Mouse (Mus musculus) testis, adult 10 weeks (tissue): ENCODE measurements around the gene Slc8a3. TPM values are rescaled to one million over a fixed set of nuclear protein-coding genes. Genes with fewer than 3 reads are reported as not detected.

Experiments
- polyA plus RNA-seq: library from polyadenylated mRNA; stranded (reverse); fragments of 350-450 nt; fragmentation: Illumina TruSeq; extraction: RNeasy Lipid Tissue Mini Kit (QIAGEN cat#74804); gene quantifications from one replicate; pipeline ENCODE4 v1.2.3, GENCODE M21; 2014; ENCODE audit warnings: low read depth, low replicate concordance

The Slc8a3 gene
- 0.06 TPM for polyA plus RNA-seq

GRCm38 (mm10) chr12:81332875-81333421, at the start of gene Slc8a3:
TSS of gene Slc8a3 (minus strand) at chr12:81333180.

GRCm38 (mm10) chr12:81379364-81379763, 46.4 kb upstream of the Slc8a3 start, which contains the start of gene Gm4787:
TSS of gene Gm4787 (minus strand) at chr12:81379464.

Other genes starting within 250 kb of the Slc8a3 start
- gene Gm4787, start 46.3 kb upstream of the Slc8a3 start, polyA plus RNA-seq = 393 TPM
- gene Adam4, start 88.8 kb upstream of the Slc8a3 start, polyA plus RNA-seq = 110 TPM
- gene Cox16, start 151.9 kb upstream of the Slc8a3 start, polyA plus RNA-seq = 256 TPM
- 10.8 TPM for gene Gm20498, start 199.7 kb upstream of the Slc8a3 start, polyA plus RNA-seq
- gene Synj2bp, start 199.7 kb upstream of the Slc8a3 start, polyA plus RNA-seq = 73.0 TPM
- gene Adam21, start 235.3 kb upstream of the Slc8a3 start, polyA plus RNA-seq = 55.0 TPM